Mouse (Mus musculus) cerebral cortex, adult 2 months (tissue): Measurements from ENCODE around the gene Gm20696.

Experiments
- whole genome bisulfite sequencing: fragments of 180-500 bp; shearing (Covaris S2); methylation state at CpG from one replicate; pipeline ENCODE4 v1.1.7; 2018; 5-methylcytosine and 5-hydroxymethylcytosine counted together

The Gm20696 gene

GRCm38 (mm10) chr6:99665457-99666317 lies 910 bp downstream of the Gm20696 start:
- WGBS = 21% methylated on average over 16 of the region's 16 CpGs

- 76% methylated on average over 8 of the region's 8 CpGs for WGBS
Observed at GRCm38 (mm10) chr6:99663232-99663631, 3.4 kb downstream of the Gm20696 start.

DNA sequence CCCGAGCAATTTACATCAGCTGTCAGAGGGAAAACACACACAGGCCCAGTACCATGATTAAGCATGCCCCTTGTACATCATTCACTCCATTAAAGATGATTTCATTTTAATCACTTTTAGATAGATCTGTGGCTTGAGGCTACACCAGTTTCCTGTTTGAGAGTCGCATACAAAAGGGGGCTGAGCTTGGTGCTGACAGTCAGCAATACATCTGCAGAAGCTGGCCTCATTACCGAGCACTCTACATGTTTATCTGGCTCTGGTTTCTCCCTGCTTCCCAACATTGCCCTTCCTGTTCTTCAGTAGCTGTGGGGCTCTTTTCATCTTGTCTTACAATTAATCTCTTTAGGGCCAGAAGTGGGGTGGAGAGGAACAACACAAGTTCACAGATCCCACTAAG lies 6.2 kb downstream of the Gm20696 start:
- WGBS = 73% methylated on average over 3 of the region's 3 CpGs

- WGBS = 74% methylated on average over 10 of the region's 10 CpGs
Observed at GRCm38 (mm10) chr6:99658586-99658985, 8.0 kb downstream of the Gm20696 start.

GRCm38 (mm10) chr6:99656088-99656487 lies 10.5 kb downstream of the Gm20696 start:
- WGBS = 95% methylated on average over 2 of the region's 2 CpGs

DNA sequence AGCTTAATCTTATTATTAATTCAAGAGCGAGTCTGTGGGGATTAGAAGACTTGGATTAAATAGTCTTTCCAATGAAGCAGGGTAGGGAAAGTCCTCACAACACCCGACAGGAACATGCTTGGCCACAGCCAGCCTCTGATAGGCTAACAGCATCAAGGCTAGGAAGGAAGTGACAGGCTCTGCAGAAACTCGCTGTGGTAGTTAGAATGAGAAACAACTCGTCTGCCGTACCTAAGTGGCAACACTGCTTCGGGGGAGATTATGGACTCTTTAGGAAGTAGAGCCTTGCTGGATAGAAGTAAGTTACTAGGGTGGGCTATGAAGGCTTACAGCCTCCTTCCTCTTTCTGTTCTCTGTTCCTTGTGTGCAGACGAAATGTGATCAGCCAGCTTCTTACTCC lies 11.1 kb downstream of the Gm20696 start:
- WGBS = 69% methylated on average over 7 of the region's 7 CpGs

DNA sequence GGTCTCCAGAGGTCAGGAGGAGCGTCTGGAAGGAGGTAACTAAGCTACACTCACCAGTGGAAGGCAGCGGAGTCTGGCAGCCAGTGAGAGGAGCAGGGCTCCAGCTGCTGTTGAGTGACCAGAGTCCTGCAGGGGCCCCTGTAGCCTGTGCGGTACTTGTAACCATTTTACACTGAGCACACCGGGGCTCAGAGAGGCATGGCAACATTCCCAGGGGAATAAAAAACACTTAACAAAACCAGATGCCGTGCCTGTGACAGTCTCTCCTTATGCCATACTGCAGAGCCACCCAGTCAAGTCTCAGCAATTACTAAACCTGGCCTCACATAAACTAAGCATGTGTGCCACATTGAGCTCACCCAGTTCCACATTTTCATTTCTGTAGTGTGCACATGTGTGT lies 12.3 kb downstream of the Gm20696 start:
- WGBS = 52% methylated on average over 5 of the region's 5 CpGs

- WGBS = 81% methylated on average over 2 of the region's 2 CpGs
Observed at GRCm38 (mm10) chr6:99652341-99652740, 14.3 kb downstream of the Gm20696 start.

- WGBS = 80% methylated on average over 2 of the region's 2 CpGs
Observed at GRCm38 (mm10) chr6:99649307-99649706, 17.3 kb downstream of the Gm20696 start.

DNA sequence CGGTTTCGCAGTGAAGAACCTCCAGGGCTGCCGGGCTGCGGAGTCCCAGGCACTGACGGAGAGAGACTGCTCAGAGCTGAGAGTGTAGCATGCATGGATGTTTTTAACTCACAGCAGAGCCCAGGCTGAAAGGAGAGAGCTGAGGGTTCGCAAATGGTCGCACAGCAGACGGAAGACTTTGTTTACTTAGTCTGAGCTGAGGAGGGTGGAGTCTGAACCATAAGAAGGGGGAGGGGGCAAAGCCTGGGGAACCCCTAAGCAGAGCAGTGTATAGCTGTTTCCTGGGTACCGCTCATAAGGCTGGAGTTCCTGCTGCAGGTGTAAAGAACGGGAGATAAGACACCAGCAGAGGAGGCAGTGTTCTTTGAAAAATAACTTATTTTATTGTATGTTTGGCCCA lies 20.3 kb downstream of the Gm20696 start:
- WGBS = 87% methylated on average over 10 of the region's 10 CpGs

- WGBS = 81% methylated on average over 5 of the region's 5 CpGs
Observed at GRCm38 (mm10) chr6:99644876-99645275, 21.7 kb downstream of the Gm20696 start.

GRCm38 (mm10) chr6:99644386-99644785 lies 22.2 kb downstream of the Gm20696 start:
- WGBS = 74% methylated on average over 5 of the region's 5 CpGs

DNA sequence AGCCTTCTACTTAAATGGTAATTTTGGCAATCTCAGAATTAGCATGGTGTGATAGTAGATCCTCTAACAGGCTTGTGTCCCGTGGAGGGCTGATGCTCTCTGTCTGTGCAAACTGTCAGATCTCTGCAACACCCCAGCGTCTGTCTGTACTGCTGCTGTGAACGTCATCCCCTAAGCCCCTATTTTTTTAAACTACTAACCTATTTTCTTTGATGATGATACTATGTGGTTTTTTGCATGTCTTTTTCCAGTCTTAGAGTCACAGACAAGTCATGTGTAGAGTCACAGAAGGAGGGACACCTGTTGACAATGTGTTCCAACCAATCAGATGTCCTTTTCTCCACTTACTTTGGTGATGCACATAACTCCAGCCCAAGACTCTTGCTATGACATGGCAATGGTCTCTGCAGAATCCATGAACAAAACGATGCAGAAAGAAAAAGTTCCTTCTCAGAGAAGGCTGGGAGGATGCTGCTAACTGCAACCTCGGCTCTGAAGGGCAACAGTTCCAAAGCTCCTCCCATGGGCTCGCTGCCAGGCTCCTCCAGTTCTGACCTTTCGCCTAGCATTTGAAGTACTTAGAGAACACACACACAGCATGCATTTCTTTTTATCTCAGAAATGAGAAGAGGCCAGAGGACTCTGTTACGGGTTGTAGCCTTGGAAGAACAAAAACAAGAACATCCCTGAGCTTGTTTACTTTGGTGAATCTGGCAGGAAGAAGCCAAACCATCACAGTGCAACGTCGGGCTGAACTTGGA lies 23.0 kb downstream of the Gm20696 start:
- WGBS = 59% methylated on average over 10 of the region's 10 CpGs

DNA sequence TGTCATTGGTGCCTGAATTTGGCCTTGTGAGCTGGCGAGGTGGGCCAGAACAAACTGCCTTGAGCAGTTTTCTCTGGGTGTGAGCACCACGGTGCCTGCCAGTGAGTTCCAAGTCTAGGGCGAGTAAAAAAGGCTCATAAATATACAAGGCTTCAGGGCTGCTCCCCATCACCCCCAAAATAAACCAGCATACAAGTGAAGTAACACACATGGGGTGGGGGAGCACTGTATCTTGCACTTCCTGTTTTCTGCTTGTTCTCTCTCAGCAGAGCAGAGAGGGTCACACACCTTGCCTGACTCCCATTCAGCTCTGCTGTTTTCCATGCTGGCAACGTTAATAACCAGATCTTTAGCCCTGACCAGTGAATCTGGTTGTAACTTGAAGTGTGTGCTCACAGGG lies 29.1 kb downstream of the Gm20696 start:
- WGBS = 60% methylated on average over 4 of the region's 4 CpGs

- 65% methylated on average over 8 of the region's 8 CpGs for WGBS
Observed at GRCm38 (mm10) chr6:99636801-99637200, 29.8 kb downstream of the Gm20696 start.

GRCm38 (mm10) chr6:99636121-99636520 lies 30.5 kb downstream of the Gm20696 start:
- 83% methylated on average over 9 of the region's 9 CpGs for WGBS

DNA sequence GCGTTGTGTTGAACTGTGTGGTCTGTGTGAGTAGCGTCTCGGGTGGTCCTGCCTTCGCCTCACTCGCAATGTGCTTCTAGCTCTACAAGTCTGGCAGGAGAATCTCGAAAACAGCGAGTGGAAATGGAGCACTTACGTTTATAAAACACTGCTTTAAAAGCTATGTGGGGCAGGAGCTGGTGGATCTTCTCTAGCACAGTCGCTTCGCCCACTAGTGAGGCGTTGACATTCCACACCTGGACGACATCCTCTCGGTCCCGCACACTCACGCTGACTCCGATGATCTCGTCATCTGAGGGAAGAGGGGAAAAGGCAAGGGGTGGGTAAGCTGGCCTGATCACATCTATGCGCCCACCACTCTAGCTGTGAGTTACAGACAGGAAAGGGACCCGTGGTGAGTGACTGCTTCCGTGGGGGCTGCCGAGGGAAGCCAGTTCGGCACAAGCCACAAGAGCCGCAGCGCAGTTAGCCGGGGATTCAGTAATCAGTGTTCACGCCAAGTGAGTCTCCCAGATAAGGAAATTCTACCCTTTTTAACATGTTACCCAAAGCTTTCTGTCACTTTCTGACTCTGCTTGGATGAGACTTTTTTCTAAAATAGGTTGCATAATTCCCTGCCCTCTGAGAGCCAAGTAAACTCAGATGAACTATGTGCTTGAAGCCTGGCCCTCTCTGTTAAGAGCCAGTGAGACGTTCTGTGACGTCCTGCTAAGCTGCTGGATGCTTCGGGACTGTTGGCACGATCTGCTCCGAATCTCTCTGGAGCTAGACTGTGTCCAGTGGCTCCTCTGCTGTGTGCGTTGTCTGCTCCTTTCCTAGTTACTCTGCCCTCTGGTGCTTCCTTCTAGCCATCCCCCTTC lies 34.2 kb downstream of the Gm20696 start:
- WGBS = 79% methylated on average over 32 of the region's 32 CpGs

DNA sequence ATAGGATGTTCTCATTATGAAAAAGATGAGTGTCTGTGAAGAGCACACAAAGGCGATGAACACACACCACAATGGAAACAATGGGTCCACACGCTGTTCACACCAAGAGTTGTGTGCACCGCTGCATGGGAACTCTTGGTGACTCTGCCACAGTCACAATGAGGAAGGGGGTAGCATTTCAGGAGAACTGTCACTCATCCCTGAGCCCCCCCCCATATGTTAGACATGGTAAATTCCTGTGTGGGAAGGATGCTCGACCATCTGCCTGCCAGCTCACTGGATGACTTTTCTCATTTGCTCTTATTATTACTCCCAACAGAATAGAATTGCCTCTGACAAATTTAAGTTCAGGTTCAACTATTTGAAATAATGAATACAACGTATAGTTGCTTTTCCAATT lies 35.0 kb downstream of the Gm20696 start:
- 83% methylated on average over 5 of the region's 5 CpGs for WGBS

DNA sequence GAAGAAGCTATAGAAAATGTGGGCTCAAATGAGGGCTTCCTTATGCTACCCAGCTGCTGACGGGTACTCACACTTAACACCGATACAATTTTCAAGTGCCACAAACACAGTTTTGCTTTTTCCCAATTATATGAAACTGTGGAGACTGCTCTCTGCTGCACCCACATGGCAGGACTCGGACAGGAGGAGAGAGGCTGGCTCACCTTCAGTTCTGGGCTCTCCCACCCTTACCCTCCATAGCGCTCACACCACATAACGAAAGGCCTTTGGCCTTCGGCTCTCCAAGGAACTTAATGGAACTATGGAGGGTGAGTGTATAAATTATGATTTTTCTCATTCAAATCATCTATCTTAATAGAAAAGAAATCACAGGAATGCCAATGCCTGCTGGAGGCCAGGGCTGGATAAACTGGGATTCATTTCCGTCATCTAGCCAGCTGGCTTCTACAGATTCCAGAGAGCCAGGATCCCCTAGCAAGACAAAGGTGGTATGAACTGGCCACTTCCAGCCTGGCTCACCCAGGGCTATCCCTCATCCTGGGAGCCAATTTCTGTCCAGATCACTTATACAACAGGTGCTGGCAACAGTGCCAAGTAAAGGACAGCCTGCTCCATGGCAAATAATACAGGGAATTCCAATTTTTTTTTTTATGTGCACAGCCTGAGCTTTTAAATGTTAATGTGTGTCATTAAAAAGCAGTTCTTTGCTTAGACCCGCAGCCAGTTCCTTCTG lies 36.7 kb downstream of the Gm20696 start:
- WGBS = 71% methylated on average over 8 of the region's 8 CpGs

- WGBS = 95% methylated on average over 2 of the region's 2 CpGs
Observed at GRCm38 (mm10) chr6:99626347-99626746, 40.2 kb downstream of the Gm20696 start.

- 56% methylated on average over 7 of the region's 7 CpGs for WGBS
Observed at GRCm38 (mm10) chr6:99625803-99626202, 40.8 kb downstream of the Gm20696 start.
